Comparison of ENCODE assay signal across 9 mouse cellular contexts in the genomic region with DNA sequence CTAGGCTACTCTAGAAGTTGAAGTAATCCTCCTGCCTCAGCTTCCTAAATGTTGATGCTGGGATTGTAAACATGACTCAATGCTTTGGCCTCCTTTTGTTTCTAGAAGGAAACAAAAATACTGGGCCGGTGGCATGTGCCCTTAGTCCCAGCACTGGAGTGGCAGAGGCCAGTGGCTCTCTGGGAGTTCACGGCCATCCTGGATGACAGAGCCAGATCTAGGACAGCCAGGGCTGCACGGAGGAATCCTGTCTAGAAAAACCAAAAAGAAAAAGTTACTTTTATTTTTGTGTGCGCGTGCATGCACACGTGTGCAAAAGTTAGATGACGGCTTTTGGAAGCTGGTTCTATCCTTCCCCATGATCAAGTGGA. TPM values are rescaled to one million over a fixed set of nuclear protein-coding genes. Genes with fewer than 3 reads are reported as not detected.
A peak's percentile ranks its signal among the peaks of the same experiment; 100 is the strongest.
DNase-seq lines count a peak whose midpoint lies in the region; ATAC-seq and TF ChIP-seq lines count a peak whose summit lies in the region.
"Had no signal": no experiment of that assay in that cellular context is flagged by ENCODE, and none has a peak within 500 bp of the region (broad histone marks: within the 10 kb centered on the region; RNA-seq: fewer than 3 reads in every experiment).

No protein-coding gene starts in this region.

- peaks cover 6% of the 10 kb centered on the region; the same call in 1 of the 2 replicates for H3K9me3 ChIP-seq in hindbrain, embryonic 10.5 days
- H3K9me3 ChIP-seq in hindbrain, embryonic 14.5 days (ENCODE audit: control insufficient read depth, low read length), result no peaks in the 10 kb centered on the region
- H3K9me3 ChIP-seq in neural tube, embryonic 12.5 days, result no peaks in the 10 kb centered on the region
- no peaks in the 10 kb centered on the region for H3K9me3 ChIP-seq in limb, embryonic 10.5 days (replicated peaks)
- H3K9me3 ChIP-seq in stomach, postnatal 0 days (ENCODE audit: control insufficient read depth, low read length), result no peaks in the 10 kb centered on the region
- H3K9me3 ChIP-seq: forebrain, embryonic 15.5 days had no signal

- no peak for TF ChIP-seq CTCF in stomach, postnatal 0 days (IDR thresholded peaks at IDR 0.05; ENCODE audit: low read depth)

- H3K4me1 ChIP-seq in hindbrain, embryonic 10.5 days (replicated peaks), result peaks cover 28% of the 10 kb centered on the region
- peaks cover 12% of the 10 kb centered on the region for H3K4me1 ChIP-seq in hindbrain, embryonic 14.5 days (replicated peaks; ENCODE audit: control insufficient read depth, insufficient read depth, low read length)
- H3K4me1 ChIP-seq in neural tube, embryonic 12.5 days, result peaks cover 6% of the 10 kb centered on the region
- peaks cover 12% of the 10 kb centered on the region for H3K4me1 ChIP-seq in limb, embryonic 10.5 days
- no peaks in the 10 kb centered on the region for H3K4me1 ChIP-seq in stomach, postnatal 0 days (replicated peaks; ENCODE audit: control insufficient read depth, insufficient read depth)

- ATAC-seq in hindbrain, embryonic 14.5 days (ENCODE audit: low FRiP score), result no peak
- ATAC-seq in neural tube, embryonic 12.5 days (ENCODE audit: low FRiP score, low read depth), result no peak
- ATAC-seq in stomach, postnatal 0 days (ENCODE audit: low FRiP score, low TSS enrichment), result no peak
- ATAC-seq: forebrain, embryonic 15.5 days had no signal

- peak overlapping the region; percentile 92; the same call in 1 of the 2 replicates for H3K27ac ChIP-seq in hindbrain, embryonic 10.5 days
- no peak overlapping the region for H3K27ac ChIP-seq in hindbrain, embryonic 14.5 days
- H3K27ac ChIP-seq in neural tube, embryonic 12.5 days, result no peak overlapping the region
- H3K27ac ChIP-seq in limb, embryonic 10.5 days, result no peak overlapping the region
- peak overlapping the region; percentile 96 for H3K27ac ChIP-seq in stomach, postnatal 0 days (replicated peaks)

- H3K36me3 ChIP-seq in hindbrain, embryonic 10.5 days, result peaks cover 39% of the 10 kb centered on the region
- peaks cover 31% of the 10 kb centered on the region for H3K36me3 ChIP-seq in hindbrain, embryonic 14.5 days (replicated peaks; ENCODE audit: control insufficient read depth, insufficient read depth)
- peaks cover 29% of the 10 kb centered on the region for H3K36me3 ChIP-seq in neural tube, embryonic 12.5 days
- peaks cover 37% of the 10 kb centered on the region for H3K36me3 ChIP-seq in limb, embryonic 10.5 days
- H3K36me3 ChIP-seq in stomach, postnatal 0 days (ENCODE audit: control insufficient read depth, insufficient read depth, low read length), result peaks cover 22% of the 10 kb centered on the region

- WGBS in hindbrain, embryonic 10.5 days, result 94% methylated on average over 7 of the region's 7 CpGs
- 94% methylated on average over 7 of the region's 7 CpGs for WGBS in hindbrain, embryonic 14.5 days
- 92% methylated on average over 7 of the region's 7 CpGs for WGBS in neural tube, embryonic 12.5 days
- WGBS in limb, embryonic 10.5 days, result 95% methylated on average over 7 of the region's 7 CpGs
- 84% methylated on average over 7 of the region's 7 CpGs for WGBS in stomach, postnatal 0 days

- no peak for TF ChIP-seq EP300 in stomach, postnatal 0 days (optimal IDR thresholded peaks at IDR 0.05)

- H3K4me3 ChIP-seq in hindbrain, embryonic 10.5 days, result no peak overlapping the region
- H3K4me3 ChIP-seq in hindbrain, embryonic 14.5 days (replicated peaks; ENCODE audit: low read length), result no peak overlapping the region
- no peak overlapping the region for H3K4me3 ChIP-seq in neural tube, embryonic 12.5 days
- H3K4me3 ChIP-seq in limb, embryonic 10.5 days, result 0 out of 2 replicates have a peak overlapping the region, but pooled peaks have one; percentile 57
- peak overlapping the region; percentile 50; the same call in 1 of the 2 replicates for H3K4me3 ChIP-seq in stomach, postnatal 0 days (ENCODE audit: low read depth, low read length)

- no peak overlapping the region for H3K4me2 ChIP-seq in hindbrain, embryonic 14.5 days (replicated peaks)
- H3K4me2 ChIP-seq in neural tube, embryonic 12.5 days (replicated peaks), result peak overlapping the region; percentile 62
- H3K4me2 ChIP-seq in stomach, postnatal 0 days (replicated peaks; ENCODE audit: low read depth), result peak overlapping the region; percentile 54

- H3K9ac ChIP-seq in hindbrain, embryonic 14.5 days, result no peak overlapping the region
- no peak overlapping the region for H3K9ac ChIP-seq in neural tube, embryonic 12.5 days
- no peak overlapping the region for H3K9ac ChIP-seq in stomach, postnatal 0 days (ENCODE audit: low read length)

- H3K27me3 ChIP-seq in hindbrain, embryonic 10.5 days (ENCODE audit: insufficient read depth, poor library complexity, severe bottlenecking), result no peaks in the 10 kb centered on the region
- H3K27me3 ChIP-seq in hindbrain, embryonic 14.5 days (ENCODE audit: control insufficient read depth, insufficient read depth, low read length), result no peaks in the 10 kb centered on the region
- no peaks in the 10 kb centered on the region for H3K27me3 ChIP-seq in neural tube, embryonic 12.5 days (replicated peaks)
- H3K27me3 ChIP-seq in limb, embryonic 10.5 days (ENCODE audit: low read depth, poor library complexity, severe bottlenecking), result no peaks in the 10 kb centered on the region
- H3K27me3 ChIP-seq in stomach, postnatal 0 days (ENCODE audit: control insufficient read depth, insufficient read depth, low read length), result no peaks in the 10 kb centered on the region
- H3K27me3 ChIP-seq: forebrain, embryonic 15.5 days had no signal

- DNase-seq in hindbrain, embryonic 10.5 days (ENCODE audit: low spot score), result no peak
- no peak for DNase-seq in hindbrain, embryonic 14.5 days (ENCODE audit: low spot score)
- DNase-seq in neural tube, embryonic 10.5 days (ENCODE audit: extremely low spot score, low spot score), result no peak
- no peak for DNase-seq in limb, embryonic 10.5 days (ENCODE audit: low spot score)
- DNase-seq in stomach, postnatal 0 days (ENCODE audit: low spot score), result peak; percentile 14
- DNase-seq in urinary bladder, postnatal 36 days (ENCODE audit: low spot score in 2 of 2), result no peak
- DNase-seq in lung, postnatal 14 days, result no peak

RNA-seq across cellular contexts. Expression of a gene that starts 1.4 kb away (rescaled TPM):
- 87.9 and 93.3 TPM in 2 replicates for polyA plus RNA-seq in hindbrain, embryonic 10.5 days (2016; fragmentation: Nextera tagmentation; extraction: Ambion mirVana)
- polyA plus RNA-seq in hindbrain, embryonic 14.5 days (2014; fragmentation: Nextera tagmentation; extraction: Ambion mirVana), result 92.6 and 99.0 TPM in 2 replicates
- polyA plus RNA-seq in neural tube, embryonic 12.5 days (2016; fragmentation: Nextera tagmentation; extraction: Ambion mirVana), result 82.2 and 89.2 TPM in 2 replicates
- 69.1 and 90.7 TPM in 2 replicates for polyA plus RNA-seq in limb, embryonic 10.5 days (2016; fragmentation: Nextera tagmentation; extraction: Ambion mirVana)
- polyA plus RNA-seq in stomach, postnatal 0 days (2015; fragmentation: Nextera tagmentation; extraction: Ambion mirVana), result 426 and 435 TPM in 2 replicates

RNA-seq across cellular contexts. Expression of a gene that starts 7.3 kb away (rescaled TPM):
- 3.9 and 4.0 TPM in 2 replicates for polyA plus RNA-seq in hindbrain, embryonic 10.5 days (2016; fragmentation: Nextera tagmentation; extraction: Ambion mirVana)
- 2.8 and 3.2 TPM in 2 replicates for polyA plus RNA-seq in hindbrain, embryonic 14.5 days (2014; fragmentation: Nextera tagmentation; extraction: Ambion mirVana)
- polyA plus RNA-seq in neural tube, embryonic 12.5 days (2016; fragmentation: Nextera tagmentation; extraction: Ambion mirVana), result 4.6 and 4.9 TPM in 2 replicates
- polyA plus RNA-seq in limb, embryonic 10.5 days (2016; fragmentation: Nextera tagmentation; extraction: Ambion mirVana), result 2.7 and 4.1 TPM in 2 replicates
- polyA plus RNA-seq in stomach, postnatal 0 days (2015; fragmentation: Nextera tagmentation; extraction: Ambion mirVana), result 469 and 489 TPM in 2 replicates

RNA-seq across cellular contexts. Expression of a gene that starts 18.0 kb away (rescaled TPM):
- 312 TPM in 2 replicates for polyA plus RNA-seq in hindbrain, embryonic 10.5 days (2016; fragmentation: Nextera tagmentation; extraction: Ambion mirVana)
- 142 and 150 TPM in 2 replicates for polyA plus RNA-seq in hindbrain, embryonic 14.5 days (2014; fragmentation: Nextera tagmentation; extraction: Ambion mirVana)
- 264 and 338 TPM in 2 replicates for polyA plus RNA-seq in neural tube, embryonic 12.5 days (2016; fragmentation: Nextera tagmentation; extraction: Ambion mirVana)
- 335 and 336 TPM in 2 replicates for polyA plus RNA-seq in limb, embryonic 10.5 days (2016; fragmentation: Nextera tagmentation; extraction: Ambion mirVana)
- 153 and 156 TPM in 2 replicates for polyA plus RNA-seq in stomach, postnatal 0 days (2015; fragmentation: Nextera tagmentation; extraction: Ambion mirVana)

RNA-seq across cellular contexts. Expression of a gene that starts 37.3 kb away (rescaled TPM):
- 0.97 and 4.0 TPM in 2 replicates for polyA plus RNA-seq in hindbrain, embryonic 10.5 days (2016; fragmentation: Nextera tagmentation; extraction: Ambion mirVana)
- 2.9 and 3.0 TPM in 2 replicates for polyA plus RNA-seq in hindbrain, embryonic 14.5 days (2014; fragmentation: Nextera tagmentation; extraction: Ambion mirVana)
- 2.1 and 3.0 TPM in 2 replicates for polyA plus RNA-seq in neural tube, embryonic 12.5 days (2016; fragmentation: Nextera tagmentation; extraction: Ambion mirVana)
- 0.41 and 0.73 TPM in 2 replicates for polyA plus RNA-seq in limb, embryonic 10.5 days (2016; fragmentation: Nextera tagmentation; extraction: Ambion mirVana)
- 296 and 301 TPM in 2 replicates for polyA plus RNA-seq in stomach, postnatal 0 days (2015; fragmentation: Nextera tagmentation; extraction: Ambion mirVana)

RNA-seq across cellular contexts. Expression of a gene that starts 37.6 kb away (rescaled TPM):
- polyA plus RNA-seq in hindbrain, embryonic 10.5 days (2016; fragmentation: Nextera tagmentation; extraction: Ambion mirVana), result 4.0 TPM in 2 replicates
- polyA plus RNA-seq in hindbrain, embryonic 14.5 days (2014; fragmentation: Nextera tagmentation; extraction: Ambion mirVana), result 1.4 and 2.7 TPM in 2 replicates
- 2.8 TPM in 2 replicates for polyA plus RNA-seq in neural tube, embryonic 12.5 days (2016; fragmentation: Nextera tagmentation; extraction: Ambion mirVana)
- 2.7 and 3.0 TPM in 2 replicates for polyA plus RNA-seq in limb, embryonic 10.5 days (2016; fragmentation: Nextera tagmentation; extraction: Ambion mirVana)
- 2.1 and 2.6 TPM in 2 replicates for polyA plus RNA-seq in stomach, postnatal 0 days (2015; fragmentation: Nextera tagmentation; extraction: Ambion mirVana)

Comparison
In these comparisons a context has a peak if more than half of its experiments do, and no peak if none do; other contexts are left out.
1. H3K27ac ChIP-seq: peak in hindbrain, embryonic 10.5 days (single experiment) and stomach, postnatal 0 days (single experiment); none in hindbrain, embryonic 14.5 days (single experiment), neural tube, embryonic 12.5 days (single experiment) and limb, embryonic 10.5 days (single experiment).
2. H3K4me3 ChIP-seq: peak in limb, embryonic 10.5 days (single experiment) and stomach, postnatal 0 days (single experiment); none in hindbrain, embryonic 10.5 days (single experiment), hindbrain, embryonic 14.5 days (single experiment) and neural tube, embryonic 12.5 days (single experiment).
3. RNA of a gene that starts 7.3 kb away (polyA plus RNA-seq): 469 to 489 TPM in stomach, postnatal 0 days; 4.6 to 4.9 TPM in neural tube, embryonic 12.5 days, 2.7 to 4.1 TPM in limb, embryonic 10.5 days, 3.9 to 4.0 TPM in hindbrain, embryonic 10.5 days and 2.8 to 3.2 TPM in hindbrain, embryonic 14.5 days; every median in the first group is over 10 times any median in the second.